Mouse (Mus musculus) liver, adult 2 months (tissue): ENCODE measurements at regions not wholly inside any gene's neighbourhood (a gene's known extent, or its start where the extent isn't known, plus 50 kb on each side); places are given as distances from the start of the nearest gene placed in this dataset.

Source experiments
- CTCF ChIP-seq: fragments of 200-500 bp; IDR thresholded peaks from 2 replicates; pipeline ENCODE4 v1.5.1; 2011; ENCODE audit warnings: low read depth, low read length, control low read depth
- POLR2A ChIP-seq: fragments of 200-500 bp; IDR thresholded peaks from 2 replicates; pipeline ENCODE4 v1.6.1; 2011; ENCODE audit warnings: low read length, control low read depth; ENCODE audit not compliant: insufficient read depth; ENCODE audit errors: extremely low read depth

DNA sequence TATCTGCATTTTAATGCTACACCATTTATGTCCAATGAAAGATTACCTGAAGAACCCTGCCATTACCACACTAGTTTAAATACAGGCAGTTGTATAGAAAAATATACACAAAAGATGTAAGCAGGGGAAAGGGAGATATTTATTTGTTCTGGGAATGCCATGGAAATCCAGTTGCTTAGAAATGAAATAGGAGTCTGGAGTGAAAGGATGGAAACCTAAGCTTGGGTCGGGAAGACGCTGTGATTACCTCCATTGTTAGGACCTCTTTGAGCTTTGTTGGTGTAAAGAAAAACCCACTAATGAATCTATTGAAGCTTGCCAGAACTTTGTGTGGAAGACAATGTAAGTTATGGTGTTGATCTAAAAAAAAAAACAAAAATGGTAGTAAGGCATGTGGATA lies 341.3 kb upstream of the Tmem161b start:
- TF ChIP-seq CTCF (no peak), POLR2A (no peak)
